Mouse (Mus musculus): Measurements from ENCODE around the gene Itgax. TPM values are rescaled to one million over a fixed set of nuclear protein-coding genes. Genes with fewer than 3 reads are reported as not detected.

Gene Itgax
- polyA plus RNA-seq, 1 experiment from 2014 or later, result 1.6 TPM

GRCm38 (mm10) chr7:128107462-128107861 lies 21.9 kb upstream of the Itgax start:
- WGBS, result 90% methylated on average over 7 of the region's 7 CpGs
- Histone ChIP-seq H3K27me3 (replicated peaks; ENCODE audit: control insufficient read depth, insufficient read depth, low read length) (no peaks in the 10 kb centered on the region), H3K4me1 (replicated peaks; ENCODE audit: control insufficient read depth, insufficient read depth, low read length) (no peaks in the 10 kb centered on the region), H3K4me3 (ENCODE audit: low read depth, low read length) (no peak overlapping the region), H3K4me2 (replicated peaks; ENCODE audit: low read depth) (no peak overlapping the region), H3K9ac (ENCODE audit: low read depth, low read length) (no peak overlapping the region), H3K27ac (ENCODE audit: low read depth, low read length) (no peak overlapping the region), H3K36me3 (ENCODE audit: control insufficient read depth, insufficient read depth) (no peaks in the 10 kb centered on the region), H3K9me3 (ENCODE audit: control insufficient read depth) (no peaks in the 10 kb centered on the region)
- no peak for ATAC-seq
- no peak for TF ChIP-seq CTCF (IDR thresholded peaks at IDR 0.05; ENCODE audit: low read depth)

GRCm38 (mm10) chr7:128110314-128110713 lies 19.0 kb upstream of the Itgax start:
- H3K9ac ChIP-seq (ENCODE audit: low read depth, low read length), result no peak overlapping the region
- H3K36me3 ChIP-seq (ENCODE audit: control insufficient read depth, insufficient read depth), result no peaks in the 10 kb centered on the region
- H3K4me1 ChIP-seq (replicated peaks; ENCODE audit: control insufficient read depth, insufficient read depth, low read length), result no peaks in the 10 kb centered on the region
- no peaks in the 10 kb centered on the region for H3K27me3 ChIP-seq (replicated peaks; ENCODE audit: control insufficient read depth, insufficient read depth, low read length)
- H3K4me2 ChIP-seq (replicated peaks; ENCODE audit: low read depth), result no peak overlapping the region
- H3K9me3 ChIP-seq (ENCODE audit: control insufficient read depth), result no peaks in the 10 kb centered on the region
- 62% methylated on average over 2 of the region's 2 CpGs for WGBS
- no peak for ATAC-seq
- TF ChIP-seq CTCF (IDR thresholded peaks at IDR 0.05; ENCODE audit: low read depth), result no peak
- no peak overlapping the region for H3K27ac ChIP-seq (ENCODE audit: low read depth, low read length)
- H3K4me3 ChIP-seq (ENCODE audit: low read depth, low read length), result no peak overlapping the region

GRCm38 (mm10) chr7:128112131-128112530 lies 17.2 kb upstream of the Itgax start:
- Histone ChIP-seq H3K27ac (ENCODE audit: low read depth, low read length) (no peak overlapping the region), H3K9me3 (ENCODE audit: control insufficient read depth) (no peaks in the 10 kb centered on the region), H3K4me1 (replicated peaks; ENCODE audit: control insufficient read depth, insufficient read depth, low read length) (no peaks in the 10 kb centered on the region), H3K4me3 (ENCODE audit: low read depth, low read length) (no peak overlapping the region), H3K9ac (ENCODE audit: low read depth, low read length) (no peak overlapping the region), H3K27me3 (replicated peaks; ENCODE audit: control insufficient read depth, insufficient read depth, low read length) (no peaks in the 10 kb centered on the region), H3K36me3 (ENCODE audit: control insufficient read depth, insufficient read depth) (no peaks in the 10 kb centered on the region), H3K4me2 (replicated peaks; ENCODE audit: low read depth) (no peak overlapping the region)
- WGBS, result 93% methylated on average over 11 of the region's 11 CpGs
- ATAC-seq, result no peak
- TF ChIP-seq CTCF (IDR thresholded peaks at IDR 0.05; ENCODE audit: low read depth), result no peak

GRCm38 (mm10) chr7:128114371-128115105 lies 14.8 kb upstream of the Itgax start:
- Histone ChIP-seq H3K27ac (ENCODE audit: low read depth, low read length) (no peak overlapping the region), H3K36me3 (ENCODE audit: control insufficient read depth, insufficient read depth) (no peaks in the 10 kb centered on the region), H3K9me3 (ENCODE audit: control insufficient read depth) (no peaks in the 10 kb centered on the region), H3K9ac (ENCODE audit: low read depth, low read length) (no peak overlapping the region), H3K4me1 (replicated peaks; ENCODE audit: control insufficient read depth, insufficient read depth, low read length) (no peaks in the 10 kb centered on the region), H3K27me3 (replicated peaks; ENCODE audit: control insufficient read depth, insufficient read depth, low read length) (no peaks in the 10 kb centered on the region), H3K4me3 (ENCODE audit: low read depth, low read length) (no peak overlapping the region), H3K4me2 (replicated peaks; ENCODE audit: low read depth) (no peak overlapping the region)
- WGBS, result 92% methylated on average over 11 of the region's 11 CpGs
- TF ChIP-seq CTCF (IDR thresholded peaks at IDR 0.05; ENCODE audit: low read depth), result no peak
- no peak for ATAC-seq

GRCm38 (mm10) chr7:128115211-128115958 lies 14.0 kb upstream of the Itgax start:
- Histone ChIP-seq H3K4me2 (replicated peaks; ENCODE audit: low read depth) (no peak overlapping the region), H3K9me3 (ENCODE audit: control insufficient read depth) (no peaks in the 10 kb centered on the region), H3K9ac (ENCODE audit: low read depth, low read length) (no peak overlapping the region), H3K4me3 (ENCODE audit: low read depth, low read length) (no peak overlapping the region), H3K36me3 (ENCODE audit: control insufficient read depth, insufficient read depth) (no peaks in the 10 kb centered on the region), H3K27me3 (replicated peaks; ENCODE audit: control insufficient read depth, insufficient read depth, low read length) (no peaks in the 10 kb centered on the region), H3K4me1 (replicated peaks; ENCODE audit: control insufficient read depth, insufficient read depth, low read length) (no peaks in the 10 kb centered on the region), H3K27ac (ENCODE audit: low read depth, low read length) (no peak overlapping the region)
- WGBS, result 71% methylated on average over 5 of the region's 5 CpGs
- ATAC-seq, result no peak
- TF ChIP-seq CTCF (IDR thresholded peaks at IDR 0.05; ENCODE audit: low read depth), result no peak

- no peak overlapping the region for H3K4me3 ChIP-seq (ENCODE audit: low read depth, low read length)
- H3K4me2 ChIP-seq (replicated peaks; ENCODE audit: low read depth), result no peak overlapping the region
- H3K9me3 ChIP-seq (ENCODE audit: control insufficient read depth), result no peaks in the 10 kb centered on the region
- H3K36me3 ChIP-seq (ENCODE audit: control insufficient read depth, insufficient read depth), result no peaks in the 10 kb centered on the region
- no peak for ATAC-seq
- no peak overlapping the region for H3K27ac ChIP-seq (ENCODE audit: low read depth, low read length)
- 86% methylated on average over 5 of the region's 5 CpGs for WGBS
- no peaks in the 10 kb centered on the region for H3K27me3 ChIP-seq (replicated peaks; ENCODE audit: control insufficient read depth, insufficient read depth, low read length)
- TF ChIP-seq CTCF (IDR thresholded peaks at IDR 0.05; ENCODE audit: low read depth), result no peak
- no peak overlapping the region for H3K9ac ChIP-seq (ENCODE audit: low read depth, low read length)
- no peaks in the 10 kb centered on the region for H3K4me1 ChIP-seq (replicated peaks; ENCODE audit: control insufficient read depth, insufficient read depth, low read length)
These were observed 13.0 kb upstream of the Itgax start for GRCm38 (mm10) chr7:128116396-128116795.

Measured in intestine, postnatal 0 days (tissue).